Comparison of ENCODE assay signal across 7 mouse cellular contexts in the genomic region with DNA sequence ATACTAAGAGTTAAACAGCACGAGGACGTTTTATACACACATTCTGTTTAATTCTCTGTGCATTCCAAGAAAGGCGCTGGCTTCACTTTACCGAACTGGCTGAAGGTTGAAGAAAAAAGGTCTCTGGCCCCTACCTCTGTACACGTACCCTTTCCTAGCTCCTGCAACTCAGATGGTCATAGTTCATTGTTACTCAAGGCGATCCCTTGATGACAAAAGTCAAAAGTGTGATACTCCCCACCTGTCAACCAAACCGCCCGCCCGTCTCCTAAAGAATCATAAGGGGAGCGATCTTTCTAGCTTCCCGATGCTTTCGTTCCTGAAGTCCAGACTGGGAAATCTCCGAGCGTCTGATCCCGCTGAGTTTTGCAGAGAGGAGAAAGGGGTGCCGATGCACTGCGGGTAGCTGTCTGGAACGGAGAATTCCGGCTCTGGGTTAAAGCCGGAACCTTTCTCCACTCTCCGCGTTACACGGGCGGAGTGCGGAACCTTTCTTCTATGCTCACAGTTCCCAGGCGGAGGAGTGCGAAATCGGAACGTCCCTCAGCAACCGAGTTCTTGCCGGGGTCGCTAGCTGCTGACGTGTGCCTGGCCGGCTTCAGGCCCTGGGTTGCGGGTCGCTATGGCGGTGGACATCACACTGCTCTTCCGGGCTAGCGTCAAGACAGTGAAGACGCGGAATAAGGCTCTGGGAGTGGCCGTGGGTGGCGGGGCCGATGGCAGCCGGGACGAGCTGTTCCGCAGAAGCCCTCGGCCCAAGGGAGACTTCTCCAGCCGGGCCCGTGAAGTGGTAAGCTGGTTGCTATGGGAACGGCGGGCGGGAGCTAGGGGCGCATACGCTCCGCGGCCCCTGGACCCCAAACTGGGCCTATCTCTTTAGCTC. TPM values are rescaled to one million over a fixed set of nuclear protein-coding genes. Genes with fewer than 3 reads are reported as not detected.
A peak's percentile ranks its signal among the peaks of the same experiment; 100 is the strongest.
DNase-seq lines count a peak whose midpoint lies in the region; ATAC-seq lines count a peak whose summit lies in the region.

A gene (plus strand): TSS at position 33 of the 883 bp plus-strand sequence.

- peak within 1 kb of the TSS; percentile 84 for H3K4me2 ChIP-seq in embryonic facial prominence, embryonic 12.5 days (replicated peaks)
- H3K4me2 ChIP-seq in limb, embryonic 11.5 days (ENCODE audit: low read depth, severe bottlenecking), result peak within 1 kb of the TSS; percentile 80
- peak within 1 kb of the TSS; percentile 79 for H3K4me2 ChIP-seq in midbrain, embryonic 14.5 days (ENCODE audit: low read length)

- peak within 1 kb of the TSS; percentile 70 for H3K4me3 ChIP-seq in embryonic facial prominence, embryonic 12.5 days
- peak within 1 kb of the TSS; percentile 85 for H3K4me3 ChIP-seq in limb, embryonic 11.5 days (ENCODE audit: low read depth, low read length)
- peak within 1 kb of the TSS; percentile 61 for H3K4me3 ChIP-seq in midbrain, embryonic 14.5 days (replicated peaks; ENCODE audit: low read depth, low read length)

- peak within 1 kb of the TSS; percentile 76 for H3K9ac ChIP-seq in embryonic facial prominence, embryonic 12.5 days
- H3K9ac ChIP-seq in limb, embryonic 11.5 days (ENCODE audit: low read length), result peak within 1 kb of the TSS; percentile 81
- peak within 1 kb of the TSS; percentile 74 for H3K9ac ChIP-seq in midbrain, embryonic 14.5 days (replicated peaks; ENCODE audit: low read length)

- H3K27me3 ChIP-seq in embryonic facial prominence, embryonic 12.5 days, result no peaks in the 10 kb centered on the region
- no peaks in the 10 kb centered on the region for H3K27me3 ChIP-seq in limb, embryonic 11.5 days (ENCODE audit: control insufficient read depth, insufficient read depth, low read length)
- H3K27me3 ChIP-seq in midbrain, embryonic 14.5 days (ENCODE audit: control insufficient read depth, insufficient read depth, low read length), result no peaks in the 10 kb centered on the region

- H3K27ac ChIP-seq in embryonic facial prominence, embryonic 12.5 days, result peak within 1 kb of the TSS; percentile 78
- 0 out of 2 replicates have a peak within 1 kb of the TSS, but pooled peaks have one; percentile 21 for H3K27ac ChIP-seq in limb, embryonic 11.5 days (replicated peaks; ENCODE audit: low read depth, low read length)
- peak within 1 kb of the TSS; percentile 78 for H3K27ac ChIP-seq in midbrain, embryonic 14.5 days (replicated peaks; ENCODE audit: low read depth, low read length)

- H3K9me3 ChIP-seq in embryonic facial prominence, embryonic 12.5 days, result no peaks in the 10 kb centered on the region
- no peaks in the 10 kb centered on the region for H3K9me3 ChIP-seq in limb, embryonic 11.5 days (ENCODE audit: control insufficient read depth, low read length)
- no peaks in the 10 kb centered on the region for H3K9me3 ChIP-seq in midbrain, embryonic 14.5 days (ENCODE audit: control insufficient read depth, low read length)

- peak; percentile 83 for DNase-seq in adrenal gland, postnatal 25 days
- peak; percentile 98 for DNase-seq in heart, adult 11 months
- DNase-seq in kidney, adult 18-20 months, result peak; percentile 88
- DNase-seq in limb, embryonic 11.5 days (ENCODE audit: low spot score), result peak; percentile 88
- peak; percentile 94 for DNase-seq in midbrain, embryonic 14.5 days
- peak; percentile 56 to 76 for DNase-seq in spleen, adult 18-20 months

- no peaks in the 10 kb centered on the region; the same call in 1 of the 2 replicates for H3K36me3 ChIP-seq in embryonic facial prominence, embryonic 12.5 days
- no peaks in the 10 kb centered on the region for H3K36me3 ChIP-seq in limb, embryonic 11.5 days (ENCODE audit: control insufficient read depth, insufficient read depth, low read length)
- peaks cover 5% of the 10 kb centered on the region; the same call in 1 of the 2 replicates for H3K36me3 ChIP-seq in midbrain, embryonic 14.5 days (ENCODE audit: control insufficient read depth, insufficient read depth, low read length)

- ATAC-seq in embryonic facial prominence, embryonic 12.5 days (ENCODE audit: insufficient number of reproducible peaks, insufficient read depth, low FRiP score, low TSS enrichment), result peak; percentile 92
- ATAC-seq in limb, embryonic 11.5 days (ENCODE audit: insufficient number of reproducible peaks, low FRiP score, low TSS enrichment, low read depth), result peak; percentile 92
- ATAC-seq in midbrain, embryonic 14.5 days (ENCODE audit: low FRiP score, low TSS enrichment), result peak; percentile 95

- peaks cover 16% of the 10 kb centered on the region; the same call in 1 of the 2 replicates for H3K4me1 ChIP-seq in embryonic facial prominence, embryonic 12.5 days
- H3K4me1 ChIP-seq in limb, embryonic 11.5 days (ENCODE audit: control insufficient read depth, insufficient read depth, low read length), result 0 out of 2 replicates have a peak, but pooled peaks cover 5% of the 10 kb centered on the region
- 0 out of 2 replicates have a peak, but pooled peaks cover 6% of the 10 kb centered on the region for H3K4me1 ChIP-seq in midbrain, embryonic 14.5 days (ENCODE audit: control insufficient read depth, insufficient read depth, low read length)

- WGBS in embryonic facial prominence, embryonic 12.5 days, result under 1% methylated on average over 57 of the region's 57 CpGs
- WGBS in limb, embryonic 11.5 days, result 1% methylated on average over 57 of the region's 57 CpGs
- WGBS in midbrain, embryonic 14.5 days, result under 1% methylated on average over 57 of the region's 57 CpGs

RNA-seq across cellular contexts. Expression of the gene that starts here (rescaled TPM):
- total RNA-seq in adrenal gland, postnatal 25 days (2021), result 30.4 and 32.7 TPM in 2 replicates
- 53.0 and 54.6 TPM in 2 replicates for polyA plus RNA-seq in embryonic facial prominence, embryonic 12.5 days (2016; fragmentation: Nextera tagmentation; extraction: Ambion mirVana)
- 53.9 and 59.6 TPM in 2 replicates for polyA plus RNA-seq in limb, embryonic 11.5 days (2014; fragmentation: Nextera tagmentation; extraction: Ambion mirVana)
- 29.5 and 33.2 TPM in 2 replicates for polyA plus RNA-seq in midbrain, embryonic 14.5 days (2014; fragmentation: Nextera tagmentation; extraction: Ambion mirVana)

Comparison
In these comparisons a context has a peak if more than half of its experiments do, and no peak if none do; other contexts are left out.
1. Peak in every context shown above with its lines: DNase-seq, ATAC-seq, H3K4me3 ChIP-seq and H3K27ac ChIP-seq.
2. H3K27ac ChIP-seq: peak in every context shown above with its lines; median percentile 78 in embryonic facial prominence, embryonic 12.5 days; 78 in midbrain, embryonic 14.5 days; 21 in limb, embryonic 11.5 days.